Mouse (Mus musculus): ENCODE data around the gene Gne.
"Not testable (repeated sequence)": the region's sequence is repeated elsewhere in the genome, so short reads cannot be mapped to it uniquely, and the experiment has no call there.

Gene Gne

DNA sequence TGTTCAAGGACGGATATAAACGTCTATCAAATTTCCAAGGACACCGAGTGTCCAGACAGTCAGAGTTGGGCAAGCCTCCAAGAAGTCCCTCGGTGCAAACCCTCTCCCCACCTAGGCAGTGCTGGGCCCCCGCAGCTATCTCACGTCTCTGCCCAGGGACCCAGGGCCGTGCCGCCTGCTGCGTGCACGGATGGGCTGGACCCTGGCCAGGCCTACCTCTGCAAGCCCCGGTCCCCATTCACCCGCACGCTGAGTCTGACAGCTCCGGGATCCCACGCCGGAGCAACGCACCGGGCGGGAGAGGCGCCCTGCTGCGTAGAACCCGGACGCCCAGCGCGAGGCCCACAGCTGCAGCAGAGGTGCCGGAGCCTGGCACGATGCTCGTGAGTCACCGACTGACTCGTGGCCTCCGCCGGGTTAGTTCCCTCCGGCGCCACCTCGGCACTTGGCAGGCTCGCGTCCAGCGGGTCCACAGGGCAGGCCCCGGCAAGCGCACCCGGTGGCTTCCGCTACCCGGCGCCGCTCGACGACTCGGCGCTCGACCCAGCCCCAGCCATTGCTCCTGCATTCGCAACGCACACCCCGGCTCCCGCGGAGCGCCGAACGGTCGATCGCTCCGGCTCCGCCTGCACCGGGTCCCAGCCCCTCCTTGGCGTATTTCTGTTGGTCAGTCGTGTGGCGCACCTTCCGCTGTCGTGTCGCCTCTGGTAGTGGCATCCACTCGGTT is 11.7 kb downstream of the Gne start:
- DNase-seq: peak; percentile 87

DNA sequence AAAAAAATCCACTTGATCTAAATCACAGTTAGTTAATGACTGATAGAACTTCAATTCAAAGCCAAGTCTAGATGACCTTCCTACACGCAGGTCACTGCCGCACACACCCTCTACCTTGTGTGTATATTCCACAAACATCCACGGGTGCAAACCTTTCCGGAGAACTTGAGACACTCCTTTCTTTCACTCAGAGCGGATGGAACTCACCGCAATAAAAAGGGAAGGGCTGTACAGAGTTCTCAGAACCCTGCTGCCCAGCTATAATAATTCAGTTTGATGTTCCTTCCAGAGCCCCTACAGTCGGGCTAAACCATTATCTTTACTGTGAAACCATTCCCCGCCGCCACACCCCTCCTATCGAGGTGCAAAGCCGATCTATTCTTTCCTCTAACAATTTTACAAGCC is 12.2 kb downstream of the Gne start:
- no peak for DNase-seq

DNA sequence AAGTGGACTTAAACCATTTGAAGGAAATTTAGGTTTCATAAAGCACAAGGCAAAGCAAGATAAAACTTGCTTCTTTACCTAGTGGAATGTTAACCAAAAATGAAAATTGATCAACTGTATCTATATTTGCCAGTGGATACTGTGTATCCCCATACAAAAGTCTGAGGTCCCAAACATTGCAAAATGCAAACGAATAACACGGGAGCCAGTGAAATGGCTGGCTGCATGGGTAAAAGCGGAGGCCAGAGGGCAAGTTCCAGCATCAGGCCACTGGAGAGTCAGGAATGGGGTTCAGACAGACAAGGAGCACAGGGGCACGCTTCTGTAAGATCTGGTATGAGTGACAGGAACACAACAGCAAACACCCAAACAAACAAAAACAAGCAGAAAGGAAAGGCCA is 13.3 kb downstream of the Gne start:
- no peak for DNase-seq

- DNase-seq: no peak
These were observed 14.6 kb downstream of the Gne start for GRCm38 (mm10) chr4:44069411-44069810.

DNA sequence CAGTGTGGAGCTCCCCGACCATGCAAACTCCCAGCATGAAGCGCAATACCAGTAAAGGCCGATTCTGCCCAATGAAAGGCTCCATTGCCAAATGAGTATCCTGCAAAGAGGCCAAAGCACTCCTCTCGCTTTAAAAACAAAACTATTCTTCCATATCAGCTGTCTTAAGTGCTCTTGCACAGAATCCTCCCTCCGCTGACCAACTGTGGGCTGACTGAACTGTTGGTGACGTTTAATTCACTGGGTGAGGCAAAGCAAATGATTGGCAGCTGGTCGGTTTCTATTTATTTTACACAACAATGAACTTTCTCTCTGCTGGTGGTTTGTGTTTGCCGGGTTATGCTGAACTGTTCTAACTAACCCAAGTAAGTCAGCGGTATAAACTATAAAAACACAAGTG is 15.2 kb downstream of the Gne start:
- DNase-seq: no peak

GRCm38 (mm10) chr4:44066891-44067290 is 17.1 kb downstream of the Gne start:
- no peak for DNase-seq

- peak; percentile 88 for DNase-seq
These were observed 18.5 kb downstream of the Gne start for GRCm38 (mm10) chr4:44065355-44066025.

DNA sequence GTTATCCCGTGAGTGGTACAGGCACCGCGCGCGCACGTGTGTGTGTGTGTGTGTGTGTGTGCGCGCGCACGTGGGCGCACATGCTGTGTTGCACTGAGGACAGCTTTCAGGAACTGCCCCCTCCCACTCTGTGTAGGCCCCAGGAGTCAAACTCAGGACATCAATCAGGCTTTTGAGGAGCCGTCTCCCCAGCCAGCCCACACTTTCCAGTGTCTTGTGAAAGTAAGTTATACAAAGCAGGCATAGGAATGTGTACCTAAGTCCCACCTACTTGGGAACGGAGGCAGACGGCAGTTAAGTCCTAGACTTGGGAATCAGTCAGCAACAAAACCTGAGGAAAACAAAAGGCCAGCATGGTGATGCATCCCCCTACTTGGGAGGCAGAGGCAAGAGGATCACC is 21.2 kb downstream of the Gne start:
- DNase-seq: no peak

- DNase-seq: no peak
These were observed 21.9 kb downstream of the Gne start for GRCm38 (mm10) chr4:44062062-44062461.

DNA sequence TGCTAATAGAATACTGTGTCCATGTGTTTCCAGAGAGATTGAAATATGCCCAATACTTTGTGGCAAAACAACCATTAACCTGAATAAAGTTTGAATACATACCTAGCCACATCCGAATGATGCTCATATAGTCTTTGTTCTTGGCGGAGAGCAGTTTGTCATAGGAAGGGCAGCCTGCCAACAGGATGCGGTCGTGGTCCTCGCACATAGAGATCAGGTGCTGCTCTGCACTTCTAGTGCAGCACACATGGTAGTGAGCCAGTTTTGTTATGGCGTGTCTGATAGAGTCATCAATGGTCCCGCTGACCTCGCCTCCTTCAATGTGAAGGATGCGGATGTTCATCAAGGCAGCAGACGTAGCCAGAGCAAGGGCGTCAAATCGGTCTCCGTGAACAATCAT is 24.3 kb downstream of the Gne start:
- DNase-seq: no peak

GRCm38 (mm10) chr4:44049812-44050211 is 34.2 kb downstream of the Gne start:
- no peak for DNase-seq

- no peak for DNase-seq
These were observed 37.9 kb downstream of the Gne start for GRCm38 (mm10) chr4:44046066-44046465.

DNA sequence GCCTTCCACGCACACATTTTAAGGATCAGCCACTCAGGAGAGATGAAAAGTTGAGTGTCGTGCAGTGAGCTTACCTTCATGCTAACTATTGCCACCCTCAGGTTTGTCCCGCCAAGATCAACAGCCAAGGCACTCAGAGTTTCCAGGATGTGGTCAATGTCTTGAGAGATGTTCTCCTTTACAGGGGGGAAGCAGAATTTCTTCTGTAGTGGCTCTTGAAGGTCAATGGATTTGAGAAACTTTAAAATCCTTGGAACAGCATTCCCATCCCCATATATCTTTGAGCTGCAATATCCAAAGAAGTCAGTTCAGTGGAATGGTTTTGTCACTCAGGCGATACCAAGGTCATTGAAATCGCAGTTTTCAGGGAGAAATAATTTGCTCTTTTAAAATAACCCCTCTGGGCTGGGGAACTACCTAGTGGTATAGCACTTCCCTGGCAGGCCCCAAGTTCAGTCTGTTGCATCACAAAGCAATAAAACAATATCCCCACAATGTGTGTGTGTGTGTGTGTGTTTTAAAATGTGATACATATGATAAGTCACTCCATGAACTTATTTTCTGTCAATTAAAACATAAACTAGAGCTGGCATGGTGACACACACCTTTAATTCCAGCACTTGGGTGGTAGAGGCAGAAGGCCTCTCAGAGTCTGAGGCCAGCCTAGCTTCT is 39.2 kb downstream of the Gne start:
- DNase-seq: no peak

DNA sequence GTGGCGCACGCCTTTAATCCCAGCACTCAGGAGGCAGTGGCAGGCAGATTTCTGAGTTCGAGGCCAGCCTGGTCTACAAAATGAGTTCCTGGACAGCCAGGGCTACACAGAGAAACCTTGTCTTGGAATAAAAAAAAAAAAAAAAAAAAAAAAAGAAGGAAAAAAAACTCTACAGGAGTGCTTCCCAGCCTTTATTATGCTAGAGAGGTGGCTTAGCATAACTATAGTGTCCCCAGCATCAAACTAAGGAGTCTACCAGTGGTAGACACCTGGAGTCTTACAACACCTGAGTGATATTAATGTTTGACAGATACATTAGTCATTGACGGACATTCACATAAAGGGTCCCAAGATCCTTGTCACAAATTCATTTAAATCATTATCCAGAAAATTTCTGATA is 40.8 kb downstream of the Gne start:
- not testable (repeated sequence) for DNase-seq

GRCm38 (mm10) chr4:44042429-44042828 is 41.5 kb downstream of the Gne start:
- DNase-seq: no peak

DNA sequence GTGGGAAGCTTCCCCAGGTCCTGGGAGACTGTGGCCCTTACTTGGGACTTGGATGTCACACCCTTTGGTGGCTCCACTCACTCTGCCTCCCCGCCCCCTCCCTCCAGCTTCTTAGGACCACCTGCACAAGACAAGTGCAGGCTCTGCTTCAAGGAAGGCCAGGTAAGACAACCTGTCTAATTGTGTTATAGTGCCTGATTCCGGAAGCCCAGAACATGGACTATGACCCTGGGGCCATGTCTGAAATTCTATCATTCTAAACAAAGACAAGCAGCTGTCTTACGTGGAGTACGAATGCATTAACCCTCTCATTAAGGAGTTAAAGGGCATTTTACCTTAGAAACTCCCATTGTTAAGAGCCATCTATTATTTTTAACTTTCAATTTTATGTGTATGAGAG is 43.2 kb downstream of the Gne start:
- no peak for DNase-seq

DNA sequence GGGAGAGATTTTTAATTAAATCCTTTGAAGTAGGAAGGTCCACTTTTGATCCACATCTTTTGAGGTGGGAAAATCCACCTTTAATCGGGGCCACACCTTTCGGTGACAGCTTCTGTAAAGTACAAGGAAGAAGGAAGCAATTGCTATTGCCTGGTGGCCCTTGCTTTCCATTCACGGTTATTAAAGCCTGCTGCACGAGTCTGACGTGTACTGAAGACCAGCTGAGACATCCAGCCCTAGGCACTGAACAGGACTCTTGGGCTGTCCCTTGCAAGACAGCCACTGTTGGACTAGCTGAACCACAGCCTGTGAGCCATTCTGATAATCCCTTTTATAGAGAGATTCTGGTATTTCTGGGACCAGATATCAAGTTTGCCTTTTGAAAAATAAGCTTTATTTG is 47.5 kb downstream of the Gne start:
- DNase-seq: no peak

DNA sequence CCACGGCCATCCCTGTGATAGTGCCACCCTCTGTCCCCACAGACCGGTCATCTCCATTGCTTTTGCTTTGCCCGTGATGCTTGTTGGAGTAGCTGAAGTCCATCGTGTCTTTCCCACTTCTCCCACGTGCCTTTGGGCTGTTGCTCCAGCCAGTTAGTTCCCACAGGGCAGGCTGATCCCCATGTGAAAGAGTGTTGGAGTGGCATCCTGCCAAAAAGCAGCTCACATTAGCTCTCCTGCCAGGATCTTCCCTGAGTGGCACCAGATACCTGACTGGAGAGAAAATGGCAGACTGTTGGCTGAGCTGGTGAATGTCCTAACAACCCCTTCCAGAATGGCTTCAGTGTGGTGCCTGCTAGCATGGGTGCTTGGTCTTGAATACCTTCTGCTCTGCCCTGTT is 52.5 kb downstream of the Gne start:
- peak; percentile 62 for DNase-seq

- DNase-seq: peak; percentile 61
These were observed 54.3 kb downstream of the Gne start for GRCm38 (mm10) chr4:44029661-44030066.

GRCm38 (mm10) chr4:44028303-44029135 is 55.5 kb downstream of the Gne start:
- no peak for DNase-seq

DNA sequence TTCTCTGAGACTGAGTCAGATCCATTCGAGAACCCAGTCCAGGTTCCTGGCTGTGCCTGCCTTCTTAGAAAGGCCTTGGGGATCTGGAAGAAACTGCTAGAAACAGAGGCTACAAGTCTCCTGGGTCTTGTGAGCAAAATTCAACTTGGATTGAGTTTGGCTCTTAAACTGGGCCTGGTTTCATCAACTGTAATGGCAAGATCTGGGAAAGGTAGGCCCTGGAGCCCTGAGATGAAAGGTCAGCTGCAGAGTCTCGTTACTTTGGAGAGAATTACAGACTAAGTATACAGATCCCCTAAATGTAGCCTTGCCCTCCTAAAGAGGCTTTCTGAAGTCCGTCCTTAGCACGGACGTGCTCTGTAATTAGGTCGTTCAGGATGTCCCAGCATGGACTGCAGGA is 58.4 kb downstream of the Gne start:
- no peak for DNase-seq

- no peak for DNase-seq
These were observed 59.7 kb downstream of the Gne start for GRCm38 (mm10) chr4:44024241-44024640.

DNA sequence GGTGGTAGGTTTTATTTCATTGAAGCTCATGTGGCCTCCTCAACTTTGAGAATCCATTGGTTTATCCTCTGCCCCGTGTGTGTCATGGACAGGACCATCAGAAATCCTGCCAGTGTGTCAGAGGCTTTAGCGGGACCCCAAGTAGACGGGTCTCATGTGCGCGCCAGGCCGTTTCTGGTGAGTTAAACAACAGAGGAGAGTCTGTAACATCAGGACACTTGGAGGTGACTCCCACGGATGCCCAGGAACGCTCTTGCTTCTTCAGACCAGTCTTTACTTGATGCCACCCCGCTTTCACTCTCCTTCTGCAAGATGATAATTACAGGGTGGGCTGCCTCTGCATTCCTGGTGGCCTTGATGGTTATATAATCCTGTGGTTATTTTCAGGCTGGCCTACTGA is 60.3 kb downstream of the Gne start:
- DNase-seq: no peak
